Mouse (Mus musculus) kidney, embryonic 14.5 days (tissue): ENCODE results near the gene Dnttip1. TPM values are rescaled to one million over a fixed set of nuclear protein-coding genes. Genes with fewer than 3 reads are reported as not detected.

Experiments used
- ATAC-seq: fragments of 200-750 bp; cut with Nextera tagmentation; 2 replicates; pipeline ENCODE4 v1.8.0; 2017; ENCODE audit warnings: moderate number of reproducible peaks, mild to moderate bottlenecking, moderate TSS enrichment, moderate library complexity; ENCODE audit not compliant: low FRiP score, low TSS enrichment
- H3K27ac ChIP-seq: fragments of 300-500 bp; sonication (generic); 2 replicates; pipeline ENCODE4 v1.5.1; 2014; ENCODE audit warnings: low read depth, mild to moderate bottlenecking, low read length, moderate library complexity, mixed read lengths
- H3K27me3 ChIP-seq: fragments of 300-500 bp; sonication (generic); 2 replicates; pipeline ENCODE4 v1.6.1; 2014; ENCODE audit warnings: mild to moderate bottlenecking, low read length; ENCODE audit not compliant: control insufficient read depth, insufficient read depth
- H3K36me3 ChIP-seq: fragments of 300-500 bp; sonication (generic); 2 replicates; pipeline ENCODE4 v1.6.1; 2014; ENCODE audit warnings: low read length, mixed read lengths; ENCODE audit not compliant: control insufficient read depth, insufficient read depth
- H3K4me1 ChIP-seq: fragments of 300-500 bp; sonication (generic); 2 replicates; pipeline ENCODE4 v1.6.1; 2014; ENCODE audit warnings: low read length, mixed read lengths; ENCODE audit not compliant: control insufficient read depth, insufficient read depth
- H3K4me2 ChIP-seq: fragments of 300-500 bp; sonication (generic); replicated peaks from 2 replicates; pipeline ENCODE4 v1.6.1; 2014; ENCODE audit warnings: low read depth, mild to moderate bottlenecking, low read length
- H3K4me3 ChIP-seq: fragments of 300-500 bp; sonication (generic); 2 replicates; pipeline ENCODE4 v1.5.1; 2014; ENCODE audit warnings: mild to moderate bottlenecking, low read length
- H3K9ac ChIP-seq: fragments of 300-500 bp; sonication (generic); 2 replicates; pipeline ENCODE4 v1.6.1; 2014; ENCODE audit warnings: low read depth, mild to moderate bottlenecking, low read length, moderate library complexity
- H3K9me3 ChIP-seq: fragments of 300-500 bp; sonication (generic); 2 replicates; pipeline ENCODE4 v1.6.1; 2016; ENCODE audit warnings: low read length; ENCODE audit not compliant: control insufficient read depth
- WGBS: fragments of 180-500 bp; shearing (Covaris S2); extraction: QIAGEN DNeasy Blood & Tissue Kit; methylation state at CpG from one replicate; pipeline ENCODE4 v1.1.7; 2014; 5-methylcytosine and 5-hydroxymethylcytosine counted together
- polyA plus RNA-seq: library from polyadenylated mRNA; unstranded; fragments of >200 nt; fragmentation: Nextera tagmentation; extraction: Ambion mirVana; gene quantifications from 2 replicates; pipeline ENCODE4 v1.2.1, GENCODE M21; 2014

Gene Dnttip1
- polyA plus RNA-seq, 1 experiment from 2014 or later = 70.8 TPM

- Histone ChIP-seq H3K9ac (peak overlapping the region; percentile 77; the same call in 1 of the 2 replicates), H3K27me3 (no peaks in the 10 kb centered on the region)
These were observed 57.6 kb downstream of the Dnttip1 start for GRCm38 (mm10) chr2:164803201-164803920.

GRCm38 (mm10) chr2:164803921-164804313 is 58.1 kb downstream of the Dnttip1 start:
- WGBS = 67% methylated on average over 1 of the region's 1 CpGs
- peak overlapping the region; percentile 57 for H3K4me2 ChIP-seq
- H3K36me3 ChIP-seq = peaks cover 26% of the 10 kb centered on the region
- H3K4me3 ChIP-seq = peak overlapping the region; percentile 69
- H3K4me1 ChIP-seq = peaks cover 6% of the 10 kb centered on the region; the same call in 1 of the 2 replicates
- H3K9me3 ChIP-seq = no peaks in the 10 kb centered on the region
- H3K27ac ChIP-seq = no peak overlapping the region
- H3K27me3 ChIP-seq = no peaks in the 10 kb centered on the region
- ATAC-seq = no peak
- H3K9ac ChIP-seq = peak overlapping the region; percentile 77; the same call in 1 of the 2 replicates

More at GRCm38 (mm10) chr2:164803201-164803920, 57.6 kb downstream of the Dnttip1 start:
- Histone ChIP-seq H3K4me3 (peak overlapping the region; percentile 69; the same call in 1 of the 2 replicates), H3K9me3 (no peaks in the 10 kb centered on the region), H3K4me2 (peak overlapping the region; percentile 57), H3K36me3 (peaks cover 23% of the 10 kb centered on the region), H3K4me1 (peaks cover 6% of the 10 kb centered on the region; the same call in 1 of the 2 replicates), H3K27ac (no peak overlapping the region)
- ATAC-seq = no peak
- 87% methylated on average over 16 of the region's 16 CpGs for WGBS

GRCm38 (mm10) chr2:164804533-164805331 is 58.9 kb downstream of the Dnttip1 start, which contains the start of the genes Acot8 and Zswim3:
Acot8 (minus strand) TSS chr2:164804882.
Zswim3 (plus strand) TSS chr2:164805098.
- Histone ChIP-seq H3K4me1 (peaks cover 6% of the 10 kb centered on the region; the same call in 1 of the 2 replicates), H3K4me3 (peak within 1 kb of the TSS; percentile 69), H3K4me2 (peak within 1 kb of the TSS; percentile 59), H3K9me3 (no peaks in the 10 kb centered on the region), H3K27me3 (no peaks in the 10 kb centered on the region), H3K27ac (peak within 1 kb of the TSS; percentile 59; the same call in 1 of the 2 replicates), H3K36me3 (peaks cover 22% of the 10 kb centered on the region), H3K9ac (peak within 1 kb of the TSS; percentile 77)
- WGBS = under 1% methylated on average over 47 of the region's 47 CpGs
- ATAC-seq = peak; percentile 97

GRCm38 (mm10) chr2:164805332-164805718 is 59.5 kb downstream of the Dnttip1 start:
- peak overlapping the region; percentile 59; the same call in 1 of the 2 replicates for H3K27ac ChIP-seq

GRCm38 (mm10) chr2:164806614-164807013 is 60.8 kb downstream of the Dnttip1 start:
- Histone ChIP-seq H3K4me2 (no peak overlapping the region), H3K27ac (no peak overlapping the region)

More at GRCm38 (mm10) chr2:164805332-164805718, 59.5 kb downstream of the Dnttip1 start:
- Histone ChIP-seq H3K4me2 (peak overlapping the region; percentile 59), H3K4me1 (peaks cover 6% of the 10 kb centered on the region; the same call in 1 of the 2 replicates), H3K9me3 (no peaks in the 10 kb centered on the region), H3K36me3 (peaks cover 17% of the 10 kb centered on the region; the same call in 1 of the 2 replicates), H3K9ac (peak overlapping the region; percentile 61), H3K27me3 (no peaks in the 10 kb centered on the region), H3K4me3 (peak overlapping the region; percentile 69)
- WGBS = under 1% methylated on average over 21 of the region's 21 CpGs
- ATAC-seq = peak; percentile 48

GRCm38 (mm10) chr2:164813557-164813956 is 67.8 kb downstream of the Dnttip1 start:
- no peak for ATAC-seq
- H3K4me3 ChIP-seq = no peak overlapping the region
- peaks cover 5% of the 10 kb centered on the region; the same call in 1 of the 2 replicates for H3K36me3 ChIP-seq
- H3K4me2 ChIP-seq = no peak overlapping the region
- no peak overlapping the region for H3K9ac ChIP-seq
- H3K4me1 ChIP-seq = peaks cover 4% of the 10 kb centered on the region; the same call in 1 of the 2 replicates
- H3K27me3 ChIP-seq = no peaks in the 10 kb centered on the region
- no peak overlapping the region for H3K27ac ChIP-seq
- H3K9me3 ChIP-seq = no peaks in the 10 kb centered on the region
- WGBS = 50% methylated on average over 2 of the region's 2 CpGs

More at GRCm38 (mm10) chr2:164806614-164807013, 60.8 kb downstream of the Dnttip1 start:
- no peak overlapping the region for H3K4me3 ChIP-seq
- no peak for ATAC-seq
- no peaks in the 10 kb centered on the region for H3K27me3 ChIP-seq
- H3K9me3 ChIP-seq = no peaks in the 10 kb centered on the region
- WGBS = 84% methylated on average over 7 of the region's 7 CpGs
- peaks cover 8% of the 10 kb centered on the region; the same call in 1 of the 2 replicates for H3K36me3 ChIP-seq
- H3K9ac ChIP-seq = no peak overlapping the region
- peaks cover 6% of the 10 kb centered on the region; the same call in 1 of the 2 replicates for H3K4me1 ChIP-seq

- Histone ChIP-seq H3K4me1 (peaks cover 4% of the 10 kb centered on the region; the same call in 1 of the 2 replicates), H3K9ac (no peak overlapping the region), H3K9me3 (no peaks in the 10 kb centered on the region), H3K27me3 (no peaks in the 10 kb centered on the region), H3K4me3 (no peak overlapping the region), H3K27ac (no peak overlapping the region), H3K36me3 (0 out of 2 replicates have a peak, but pooled peaks cover under 1% of the 10 kb centered on the region), H3K4me2 (no peak overlapping the region)
- ATAC-seq = no peak
- 87% methylated on average over 5 of the region's 5 CpGs for WGBS
These were observed 69.6 kb downstream of the Dnttip1 start for GRCm38 (mm10) chr2:164815348-164815747.

- no peaks in the 10 kb centered on the region for H3K27me3 ChIP-seq
- no peak for ATAC-seq
- peaks cover 4% of the 10 kb centered on the region; the same call in 1 of the 2 replicates for H3K4me1 ChIP-seq
- no peak overlapping the region for H3K9ac ChIP-seq
- H3K27ac ChIP-seq = no peak overlapping the region
- no peaks in the 10 kb centered on the region for H3K9me3 ChIP-seq
- H3K4me3 ChIP-seq = no peak overlapping the region
- 94% methylated on average over 8 of the region's 8 CpGs for WGBS
- H3K4me2 ChIP-seq = no peak overlapping the region
- H3K36me3 ChIP-seq = 0 out of 2 replicates have a peak, but pooled peaks cover 5% of the 10 kb centered on the region
These were observed 70.0 kb downstream of the Dnttip1 start for GRCm38 (mm10) chr2:164815821-164816220.
